Mouse (Mus musculus) neural tube, embryonic 10.5 days (tissue): ENCODE results near the gene Dydc2.
"Not testable (repeated sequence)": the region's sequence is repeated elsewhere in the genome, so short reads cannot be mapped to it uniquely, and the experiment has no call there.

Experiments used
- DNase-seq: peaks from one replicate; pipeline ENCODE4 v3.0.0-alpha.2; 2017; ENCODE audit warnings: low spot score; ENCODE audit errors: extremely low spot score

The Dydc2 gene

DNA sequence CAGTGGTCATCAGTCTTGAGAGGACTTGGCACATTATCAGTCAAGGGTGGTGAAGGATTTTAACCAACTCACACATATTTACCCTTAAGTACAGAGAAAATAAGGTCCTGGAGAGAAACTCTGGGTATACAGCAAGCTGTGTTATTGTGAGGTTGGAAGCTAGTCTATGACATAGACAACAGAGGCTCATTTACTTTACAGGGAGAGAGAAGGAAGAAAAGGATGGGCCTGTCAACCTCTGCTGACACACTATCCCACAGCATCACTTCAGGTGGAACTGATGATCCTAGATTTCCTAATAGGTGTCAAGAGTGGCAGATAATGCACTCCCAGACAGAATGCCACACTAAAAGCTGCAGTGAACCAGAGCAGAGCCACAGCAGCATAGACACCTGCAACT lies at the start of gene Dydc2:
Gene Dydc2 (minus strand): TSS at position 101 of the 400 bp plus-strand sequence.
- no peak for DNase-seq

DNA sequence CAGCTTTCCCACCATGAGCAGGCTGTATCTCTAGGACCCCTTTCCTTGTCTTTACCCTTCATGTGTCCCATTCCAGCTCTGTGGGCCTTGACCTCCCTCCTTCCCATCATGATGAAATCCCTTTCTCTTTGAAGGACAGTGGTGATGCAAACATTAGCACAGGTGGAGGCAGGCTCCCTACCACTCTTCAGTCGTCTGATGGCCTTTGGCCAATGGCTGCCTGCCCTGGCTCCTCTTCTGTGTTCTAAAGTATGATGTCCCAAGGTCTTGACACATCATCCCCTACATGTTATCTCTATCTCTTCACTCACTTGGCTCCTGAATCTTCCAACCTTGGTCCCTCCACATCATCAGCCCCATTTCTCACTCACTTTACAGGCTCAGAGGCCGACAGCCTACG lies 47.3 kb upstream of the Dydc2 start:
- DNase-seq = no peak

DNA sequence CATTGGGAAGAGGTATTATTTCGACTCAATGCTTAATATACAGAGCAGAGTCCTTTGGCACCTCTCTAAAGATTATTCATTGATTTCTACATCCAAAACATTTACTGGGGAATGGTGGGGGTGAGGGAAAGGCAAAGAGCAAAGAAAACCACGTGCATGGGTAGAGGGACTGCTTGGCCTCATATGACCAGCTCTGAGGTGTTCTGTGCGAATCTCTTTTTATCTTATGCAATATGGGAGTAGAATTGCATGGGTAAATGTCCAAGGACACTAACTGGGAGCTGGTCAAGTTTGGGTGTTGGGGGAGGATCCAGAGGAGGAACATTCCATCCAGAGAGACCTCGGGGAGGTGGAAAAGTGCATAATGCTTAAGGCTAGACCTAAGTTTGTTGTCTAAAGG lies 43.9 kb upstream of the Dydc2 start:
- DNase-seq = no peak

- no peak for DNase-seq
Measured at GRCm38 (mm10) chr14:41111031-41111668, 42.1 kb upstream of the Dydc2 start.

- DNase-seq = no peak
Measured at GRCm38 (mm10) chr14:41104853-41105444, 35.9 kb upstream of the Dydc2 start, which contains the start of gene Mat1a. Mat1a (plus strand) TSS chr14:41105035.

DNA sequence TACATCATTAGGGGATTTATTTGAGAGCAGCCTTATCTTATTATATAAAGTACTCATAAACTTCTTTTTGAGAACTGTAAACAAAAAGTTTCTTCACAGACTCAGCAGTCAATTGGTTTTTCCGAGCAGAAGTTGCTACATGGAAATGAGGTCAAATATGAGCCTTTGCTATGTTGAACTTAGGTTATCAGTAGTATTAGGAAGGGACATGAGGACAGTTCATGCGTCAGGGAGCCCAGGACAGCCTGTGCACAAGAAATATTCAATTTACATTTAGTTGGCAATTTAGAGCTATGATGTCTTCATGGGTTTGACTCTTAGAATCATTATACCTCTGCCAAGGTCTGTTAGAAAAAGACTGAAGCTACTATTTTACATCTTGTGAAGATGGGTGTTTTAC lies 33.3 kb upstream of the Dydc2 start:
- DNase-seq = no peak

DNA sequence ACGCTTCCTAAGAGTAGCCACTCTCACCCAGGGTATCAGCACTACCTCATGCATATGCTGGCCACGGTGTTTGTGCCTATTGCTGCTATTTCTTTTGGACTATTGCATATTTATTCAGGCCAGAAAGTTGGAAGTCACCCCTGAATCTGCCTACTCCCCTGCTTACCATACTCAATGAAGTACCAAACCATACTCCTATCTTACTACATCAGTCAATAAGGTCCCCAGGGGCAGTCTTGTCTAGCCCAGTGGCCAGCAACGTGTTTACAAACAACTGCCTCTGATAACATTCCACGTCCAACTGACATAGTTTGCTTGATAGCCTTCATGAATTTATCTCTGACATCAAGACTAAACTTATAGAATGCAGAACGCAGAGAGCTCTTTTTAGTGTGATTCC lies 32.2 kb upstream of the Dydc2 start:
- DNase-seq = no peak

DNA sequence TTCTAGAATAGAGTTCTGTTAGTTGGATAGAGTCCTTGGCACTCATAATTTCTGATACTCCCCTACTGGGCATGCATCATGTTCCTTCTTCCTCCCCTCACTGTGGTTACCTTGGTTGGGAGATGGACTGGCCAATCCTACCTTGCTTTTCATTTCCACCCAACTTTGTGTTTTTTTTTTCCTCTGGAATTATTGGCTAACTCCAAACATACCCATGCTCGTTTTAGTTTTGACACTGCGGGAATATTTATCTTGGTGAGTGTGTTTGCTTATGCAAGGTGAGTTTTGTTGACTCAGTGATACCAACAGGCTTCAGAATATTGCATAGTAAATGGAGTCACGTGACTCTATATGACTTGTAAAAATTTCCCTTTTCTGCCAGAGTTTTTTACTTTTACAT lies 31.7 kb upstream of the Dydc2 start:
- DNase-seq = no peak

DNA sequence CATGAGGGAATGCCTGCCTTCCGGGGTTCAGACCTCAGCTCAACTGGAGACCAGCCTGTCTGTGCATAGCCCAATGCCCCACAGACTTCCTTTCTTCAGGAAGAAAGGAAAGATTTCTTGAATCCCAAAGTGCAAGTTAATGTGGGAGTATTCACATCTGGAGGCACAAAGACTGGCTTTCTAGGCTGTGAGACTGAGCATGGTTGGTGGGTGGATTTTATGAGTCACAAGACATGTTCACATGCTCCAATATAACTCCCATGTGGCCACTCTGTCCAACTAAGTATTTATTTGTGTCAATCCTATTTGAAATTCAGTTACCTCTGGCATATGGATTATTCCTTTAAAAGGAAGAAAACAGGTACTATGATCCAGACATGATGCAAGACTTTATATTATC lies 29.7 kb upstream of the Dydc2 start:
- DNase-seq = no peak

DNA sequence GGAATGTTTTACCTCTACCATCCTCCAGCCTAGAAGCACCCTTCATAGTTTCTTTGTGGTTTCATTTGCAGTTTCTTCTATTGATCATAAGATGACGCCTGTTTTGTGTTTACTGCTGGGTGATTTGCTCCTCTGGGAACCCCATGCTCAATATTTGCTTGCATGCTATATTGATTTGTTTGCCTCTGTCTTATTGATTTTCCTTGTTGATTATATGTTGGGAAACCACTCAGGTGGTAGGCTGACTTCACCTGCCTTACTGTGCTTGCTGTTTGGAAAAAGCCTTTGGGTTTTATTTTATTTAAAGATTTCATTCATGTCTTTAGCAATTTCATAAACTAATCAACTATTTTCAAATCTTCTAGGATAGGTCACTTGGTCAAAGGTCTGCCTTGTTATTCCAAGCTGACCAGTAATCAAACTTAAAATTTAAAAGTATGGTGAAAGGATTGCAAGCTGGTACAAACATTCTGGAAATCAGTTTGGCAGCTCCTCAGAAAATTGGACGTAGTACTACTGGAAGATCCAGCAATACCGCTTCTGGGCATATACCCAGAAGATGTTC lies 27.4 kb upstream of the Dydc2 start:
- no peak for DNase-seq

DNA sequence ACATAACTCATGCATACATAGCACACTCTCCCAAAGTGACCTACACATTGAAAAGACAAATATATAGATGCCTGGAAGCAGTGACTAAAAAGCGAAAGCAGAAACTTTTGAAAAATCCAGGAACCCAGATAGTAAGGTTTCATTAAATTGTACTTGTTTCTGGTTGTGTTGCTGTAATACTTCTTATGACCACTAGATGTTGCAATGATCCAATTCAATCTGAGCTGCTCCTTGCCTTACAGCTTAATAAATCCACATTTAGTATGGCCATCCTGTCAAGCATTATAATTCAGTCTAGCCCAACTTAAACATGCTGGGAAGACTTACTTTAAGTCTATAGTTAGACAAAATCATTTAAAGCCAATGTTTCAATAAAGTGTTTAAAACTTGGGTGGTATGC lies 25.1 kb upstream of the Dydc2 start:
- no peak for DNase-seq

- DNase-seq = no peak
Measured at GRCm38 (mm10) chr14:41090777-41091176, 21.8 kb upstream of the Dydc2 start.

DNA sequence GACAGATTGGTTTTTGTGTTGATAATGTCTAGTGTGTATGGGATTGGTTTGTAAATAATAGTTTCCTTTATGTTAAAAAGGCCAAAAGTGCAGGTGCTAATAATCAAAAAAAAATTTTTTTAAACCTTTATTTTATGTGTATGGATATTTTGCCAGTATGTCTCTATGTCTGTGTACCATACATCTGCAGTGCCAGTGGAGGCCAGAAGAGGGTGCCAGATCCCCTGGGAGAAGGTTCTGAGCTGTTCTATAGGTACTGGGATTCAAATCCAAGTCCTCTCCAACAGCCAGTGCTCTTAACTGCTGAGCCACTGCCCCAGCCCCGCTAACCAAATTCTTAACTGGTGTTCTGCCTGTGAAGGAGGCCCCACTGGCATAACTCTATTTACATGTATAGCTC lies 18.5 kb upstream of the Dydc2 start:
- DNase-seq = peak; percentile 17

GRCm38 (mm10) chr14:41082408-41082807 lies 13.4 kb upstream of the Dydc2 start:
- DNase-seq = no peak

DNA sequence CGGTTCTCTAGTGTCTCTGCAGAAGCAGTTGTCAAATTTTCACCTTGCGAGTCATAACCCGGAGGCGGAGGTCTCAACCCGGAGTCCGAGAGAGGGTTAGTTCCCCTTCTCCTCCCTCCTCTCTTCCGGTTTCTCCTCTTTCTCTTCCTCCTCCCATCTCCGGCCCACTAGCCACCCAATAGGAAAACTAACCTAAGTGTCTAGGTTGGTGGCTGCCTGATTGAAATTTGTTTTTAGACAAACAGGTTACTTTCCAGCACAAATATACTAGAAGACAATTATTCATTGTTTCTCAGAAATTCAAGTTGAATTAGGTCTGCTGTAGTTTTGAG lies 3.9 kb upstream of the Dydc2 start:
- no peak for DNase-seq

DNA sequence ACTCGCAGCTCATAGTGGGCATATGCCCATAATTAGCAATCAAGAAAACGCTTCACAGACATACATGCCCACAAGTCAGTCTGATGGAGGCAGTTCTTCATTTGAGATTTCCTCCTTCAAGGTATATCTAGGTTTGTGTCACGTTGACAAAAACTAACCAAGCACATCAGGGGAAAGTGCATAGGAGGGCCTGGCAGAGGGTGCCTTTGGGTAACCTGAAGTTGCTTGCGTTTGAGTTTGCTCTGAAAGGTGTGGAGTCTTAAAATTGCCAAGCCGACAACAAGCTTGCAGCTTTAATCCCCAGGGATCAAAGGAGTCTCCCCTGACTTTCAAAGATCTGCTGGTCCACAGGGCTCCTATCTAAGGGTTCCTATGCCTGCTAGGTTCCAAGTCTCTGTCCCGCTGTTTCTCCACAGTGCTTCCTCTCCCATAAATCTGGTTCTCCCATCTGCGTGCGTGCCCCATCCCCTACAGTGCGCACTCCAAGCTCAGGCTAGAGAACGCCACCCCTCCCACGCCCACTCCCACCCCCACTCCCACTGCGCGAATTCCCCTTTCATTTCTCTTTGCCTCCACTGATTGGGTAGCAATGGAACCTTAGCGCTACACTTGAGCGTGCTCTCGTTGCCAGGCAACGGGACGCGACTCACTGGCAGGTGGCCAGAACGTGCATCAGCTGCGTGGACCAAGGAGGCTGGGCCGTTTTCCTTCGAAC lies 3.4 kb upstream of the Dydc2 start, which contains the start of gene Dydc1:
Gene Dydc1 (plus strand): TSS at position 683 of the 715 bp plus-strand sequence.
- peak; percentile 65 for DNase-seq

- no peak for DNase-seq
Measured at GRCm38 (mm10) chr14:41070343-41070742, 1.3 kb upstream of the Dydc2 start.

GRCm38 (mm10) chr14:41066416-41066815 lies 2.6 kb downstream of the Dydc2 start:
- DNase-seq = no peak

DNA sequence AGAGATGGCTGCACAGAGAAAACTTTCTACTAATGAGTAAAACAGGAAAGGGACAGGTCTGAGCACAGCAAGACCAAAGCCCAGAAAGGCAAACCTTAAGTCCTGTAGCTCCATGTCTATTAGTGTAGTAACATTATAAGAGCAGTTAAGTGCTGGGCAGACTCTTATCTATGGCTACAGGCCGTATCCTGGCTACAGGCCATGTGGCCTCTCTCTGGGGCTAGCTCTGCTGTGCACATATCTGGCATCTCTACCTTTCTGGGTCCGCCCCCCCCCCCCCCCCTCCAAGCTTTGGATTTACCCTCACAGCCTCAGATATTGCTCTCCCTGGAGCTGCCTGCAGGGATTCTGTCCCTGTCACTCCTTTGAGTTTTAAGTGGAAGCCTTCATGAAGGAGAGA lies 3.8 kb downstream of the Dydc2 start:
- DNase-seq = no peak

- DNase-seq = not testable (repeated sequence)
Measured at GRCm38 (mm10) chr14:41053190-41053589, 15.8 kb downstream of the Dydc2 start.

DNA sequence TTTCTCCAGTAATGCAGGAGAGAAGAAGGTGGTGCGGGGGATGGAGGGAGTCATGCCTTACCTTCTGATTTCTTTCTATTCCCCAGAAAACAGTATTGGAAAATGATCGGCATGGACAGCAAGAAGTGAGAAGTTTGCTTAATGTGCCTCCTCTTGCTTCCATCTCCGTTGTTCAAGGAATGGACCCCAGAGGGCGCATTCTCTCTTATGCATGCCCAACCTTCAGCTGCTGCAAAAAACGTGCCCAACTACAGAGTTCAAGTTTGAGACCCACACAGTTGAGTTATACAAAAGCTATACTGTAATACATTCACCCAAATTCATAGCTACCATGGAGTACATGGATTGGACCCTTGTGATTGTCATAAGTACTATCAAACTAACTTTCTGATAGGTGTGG lies 16.5 kb downstream of the Dydc2 start:
- DNase-seq = no peak

DNA sequence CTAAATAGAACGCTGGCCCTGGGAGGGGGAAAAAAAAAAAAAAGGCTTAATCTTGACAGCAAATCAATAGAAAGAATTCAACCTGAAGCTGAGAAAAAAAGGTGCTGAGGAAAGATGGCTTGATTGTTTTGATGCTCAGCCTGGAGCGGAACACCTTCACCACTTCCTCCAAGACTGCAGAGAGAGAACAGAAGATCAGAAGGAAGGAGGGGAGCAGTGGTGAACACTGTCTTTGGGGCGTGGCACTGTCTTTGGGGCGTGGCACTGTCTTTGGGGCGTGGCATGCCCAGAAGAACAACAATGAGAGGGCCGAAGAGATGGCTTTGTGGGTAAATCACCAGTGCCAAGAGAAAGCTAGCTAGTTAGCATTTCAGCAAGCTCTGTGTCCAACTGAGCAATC lies 18.5 kb downstream of the Dydc2 start:
- DNase-seq = no peak
